Mouse (Mus musculus) ES-Bruce4 (cell line): ENCODE results near the gene Hs1bp3.

ENCODE experiments used
- CTCF ChIP-seq: IDR thresholded peaks from one replicate; pipeline ENCODE4 v1.8.1; 2011; ENCODE audit warnings: low read depth, low read length
- EP300 ChIP-seq: IDR thresholded peaks from 2 replicates; pipeline ENCODE4 v1.6.1; 2011; ENCODE audit warnings: low read depth, low read length; ENCODE audit not compliant: insufficient read depth
- POLR2A ChIP-seq: IDR thresholded peaks from one replicate; pipeline ENCODE4 v1.8.1; 2011; ENCODE audit warnings: low read length; ENCODE audit not compliant: insufficient read depth

DNA sequence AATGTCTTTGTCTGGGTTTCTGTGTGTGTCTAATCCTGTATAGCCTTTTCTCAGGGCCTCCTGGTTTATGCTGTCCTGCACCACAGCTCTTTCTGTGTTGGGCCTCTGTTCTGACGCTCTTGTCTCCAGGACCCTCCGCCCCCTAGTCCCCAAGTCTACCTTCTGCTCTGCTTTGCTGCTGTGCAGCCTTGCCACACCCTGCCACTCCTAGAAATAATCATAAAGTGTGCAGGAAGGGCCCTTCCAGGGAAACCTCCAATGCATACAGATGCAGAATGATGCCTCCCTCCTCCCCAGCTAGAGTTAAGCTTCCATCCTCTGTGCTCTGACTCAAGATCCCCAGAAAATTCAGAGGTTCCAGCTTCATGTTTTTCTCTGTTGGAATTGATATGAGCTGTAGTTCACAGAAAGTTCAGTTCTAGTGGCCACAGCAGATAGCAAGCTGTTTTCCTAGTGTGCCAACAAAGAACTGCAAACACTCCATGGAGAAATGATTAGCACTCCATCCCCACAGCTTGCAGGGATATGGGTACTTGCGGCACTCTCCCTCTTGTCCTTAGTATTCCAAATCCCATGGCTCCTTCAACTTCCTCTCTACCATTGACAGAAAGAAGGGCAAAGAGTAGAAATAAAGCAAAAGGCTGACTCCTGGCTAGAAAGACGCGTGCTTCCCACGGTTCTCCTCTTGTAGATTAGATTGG lies 39.6 kb upstream of the Hs1bp3 start:
- TF ChIP-seq CTCF (no peak), POLR2A (no peak), EP300 (no peak)
